Mouse (Mus musculus): ENCODE data around the gene Mcts2.

Mcts2 gene

DNA sequence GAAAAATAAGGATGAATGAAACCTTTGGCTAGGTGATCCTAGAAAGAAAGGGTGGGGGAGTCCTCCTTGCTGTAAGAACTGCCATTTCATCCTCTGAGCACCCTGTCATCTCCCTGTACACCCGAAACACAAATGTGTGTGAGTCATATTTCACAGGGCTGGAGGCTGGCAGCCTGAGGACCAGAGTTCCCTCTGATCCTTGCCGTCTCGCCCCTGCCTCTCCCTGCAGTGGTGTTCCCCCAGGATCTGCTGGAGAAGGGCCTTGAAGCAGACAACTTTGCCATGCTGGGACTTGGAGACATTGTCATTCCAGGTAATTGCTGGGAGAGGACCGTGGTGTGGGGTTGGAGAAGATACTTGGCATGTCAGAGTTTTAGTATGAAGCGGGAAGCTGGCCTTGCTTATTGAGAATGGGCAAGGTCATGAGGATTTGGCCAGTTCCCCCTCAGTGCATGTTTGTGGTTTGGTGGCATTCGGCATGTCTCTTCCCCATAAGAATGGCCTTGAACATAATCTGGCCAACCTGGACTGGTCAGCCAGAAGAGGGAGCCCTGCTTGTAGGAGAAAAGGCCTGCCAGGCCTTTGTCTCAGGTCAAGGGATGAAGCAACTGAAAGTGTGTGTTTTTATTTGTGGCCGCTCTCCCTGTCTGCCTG, 4.9 kb downstream of the Mcts2 start:
- DNase-seq: no peak

DNA sequence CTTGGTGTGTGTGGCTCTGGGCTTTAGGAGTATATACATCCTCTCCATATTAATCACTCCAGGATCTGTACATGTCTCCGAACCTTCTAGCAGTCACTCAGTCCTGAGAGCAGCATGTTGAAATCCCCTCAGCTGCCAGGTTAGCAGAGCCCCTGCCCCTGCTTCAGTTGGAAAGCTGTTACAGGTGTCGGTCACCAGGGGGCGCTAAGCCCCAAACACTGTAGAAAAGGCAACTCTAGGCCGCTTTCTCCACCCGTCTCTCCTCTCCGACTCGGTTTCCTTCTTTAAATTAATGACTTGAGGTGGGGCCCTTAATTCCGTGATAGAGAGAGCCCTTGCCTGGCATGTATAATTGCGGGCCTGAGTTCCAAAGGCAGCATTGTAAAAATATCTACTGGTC, 6.4 kb downstream of the Mcts2 start:
- peak; percentile 61 for DNase-seq

DNA sequence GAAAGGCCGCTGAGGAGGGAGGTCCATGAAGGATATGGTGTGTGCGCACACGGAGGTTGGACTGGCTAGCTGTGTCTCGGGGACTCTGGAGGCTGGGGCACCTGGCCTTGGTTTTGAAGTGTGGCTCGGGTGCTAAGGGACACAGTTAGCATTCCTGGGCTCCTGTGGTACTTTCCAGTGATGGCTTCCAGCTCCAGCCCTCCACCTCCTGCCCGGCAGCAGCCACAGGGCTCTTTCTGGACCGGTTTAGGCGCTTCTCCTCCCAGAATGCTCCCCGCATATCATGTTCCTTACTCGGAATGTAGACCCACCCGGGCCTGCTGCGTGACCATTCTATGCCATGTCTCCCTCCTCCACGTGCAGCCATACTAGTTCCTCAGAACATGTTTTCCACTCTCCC, 6.9 kb downstream of the Mcts2 start:
- DNase-seq: no peak

DNA sequence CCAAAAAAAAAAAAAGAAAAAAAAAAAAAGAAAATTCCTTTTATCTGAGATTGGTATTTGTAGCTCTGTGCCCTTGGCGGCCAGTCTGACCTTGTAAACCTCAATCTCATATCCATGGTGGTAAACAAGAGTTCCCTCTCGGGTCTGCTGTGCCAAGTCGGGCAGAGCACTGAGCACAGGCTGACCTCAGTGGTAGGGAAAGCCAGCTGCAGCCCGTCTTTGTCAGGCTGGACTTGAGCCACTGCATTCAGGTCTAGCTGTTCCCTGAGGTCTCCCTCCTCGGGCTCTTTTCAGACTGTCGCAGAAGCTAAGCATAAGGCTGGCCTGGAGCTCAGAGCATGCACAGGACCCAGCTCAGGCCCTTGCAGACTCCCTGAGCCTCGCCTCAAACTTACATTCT, 7.9 kb downstream of the Mcts2 start:
- no peak for DNase-seq

DNA sequence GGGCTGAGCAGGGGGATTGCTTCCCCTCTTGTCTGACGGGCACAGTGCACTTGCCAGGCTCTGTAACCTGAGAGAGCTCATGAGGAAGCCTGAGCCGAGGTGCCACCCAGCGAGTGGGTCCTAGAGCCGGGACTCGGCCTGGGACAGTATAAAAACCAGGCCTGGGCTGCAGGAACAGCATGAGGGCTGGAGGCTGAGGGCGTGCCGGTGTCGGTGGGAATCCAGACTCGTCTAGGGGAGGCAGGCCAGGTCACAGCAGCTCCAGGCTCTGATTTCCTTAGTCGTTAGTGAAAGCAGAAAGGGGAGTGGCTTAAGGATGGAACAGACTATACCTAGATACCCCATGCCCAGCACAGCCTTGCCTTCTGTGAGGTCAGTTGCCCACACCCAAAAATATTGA, 9.2 kb downstream of the Mcts2 start:
- no peak for DNase-seq

DNA sequence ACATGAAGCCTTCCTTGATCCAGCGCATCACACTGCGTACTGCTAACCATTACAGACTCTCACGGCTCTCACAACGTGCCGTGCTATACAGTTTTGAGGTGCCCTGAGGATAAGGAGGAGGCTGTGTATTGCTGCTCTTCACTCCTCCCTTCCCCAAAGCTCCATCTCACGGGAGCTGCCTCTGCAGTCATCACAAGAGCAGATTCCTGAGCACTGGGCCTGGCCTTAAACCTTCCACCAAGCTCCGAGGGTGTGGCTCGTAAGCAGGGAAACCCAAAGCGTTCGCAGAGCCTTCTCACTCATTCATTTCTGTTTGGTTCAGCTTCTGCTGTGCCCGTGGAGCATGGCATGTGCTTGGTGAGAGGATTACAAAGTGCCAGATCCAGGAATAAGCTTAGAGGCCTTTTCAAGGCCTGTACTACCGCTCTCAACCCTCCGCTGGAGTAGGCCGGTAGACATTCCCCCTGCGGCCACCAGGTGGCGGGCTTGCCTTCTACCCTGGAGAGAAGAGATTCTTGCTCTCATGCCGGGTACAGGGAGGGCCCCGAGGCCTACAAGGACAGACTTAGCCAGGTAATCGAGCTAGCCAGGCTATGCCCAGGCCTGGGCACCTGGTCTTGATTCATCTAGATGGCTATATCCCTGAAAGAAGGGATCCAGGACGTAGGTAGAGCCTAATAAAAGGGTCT, 9.8 kb downstream of the Mcts2 start:
- DNase-seq: peak; percentile 90

DNA sequence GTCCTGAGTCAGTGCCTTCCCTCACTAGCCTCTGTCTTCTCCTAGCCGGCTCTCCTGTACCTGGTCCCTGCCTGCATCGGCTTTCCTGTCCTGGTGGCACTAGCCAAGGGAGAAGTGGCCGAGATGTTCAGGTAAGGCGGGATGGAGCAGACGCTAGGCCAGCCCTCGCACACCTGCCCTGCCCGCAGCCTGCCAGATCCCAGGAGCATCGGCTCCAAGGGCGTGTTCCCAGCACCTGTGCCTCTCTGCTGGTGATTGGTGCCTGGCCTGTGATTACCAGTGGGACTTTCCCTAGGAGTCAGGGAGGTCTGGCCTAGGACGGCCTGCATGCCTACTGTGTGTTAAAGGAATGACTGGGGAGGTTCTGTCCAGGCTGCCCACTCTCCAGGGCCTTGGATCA, 13.3 kb downstream of the Mcts2 start:
- no peak for DNase-seq

DNA sequence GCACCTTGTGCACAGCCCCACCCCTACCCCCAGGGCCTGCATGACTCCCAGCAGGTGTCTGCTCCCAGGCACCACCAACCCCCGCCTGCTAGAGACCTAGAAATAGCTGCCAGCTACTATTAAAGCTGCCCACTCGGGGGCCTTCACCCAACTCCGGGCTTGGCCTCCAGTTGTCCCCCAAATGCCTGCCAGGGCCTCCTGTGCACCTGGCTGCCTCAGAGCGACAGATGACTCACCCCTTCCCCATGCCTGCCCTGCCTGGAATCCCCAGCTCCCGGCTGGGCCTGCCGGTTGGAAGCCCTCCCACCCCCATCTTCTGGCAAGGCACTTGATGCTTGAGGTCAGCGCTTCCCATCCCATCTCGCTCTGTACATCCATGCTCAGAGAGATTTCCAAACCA, 13.9 kb downstream of the Mcts2 start:
- DNase-seq: no peak

DNA sequence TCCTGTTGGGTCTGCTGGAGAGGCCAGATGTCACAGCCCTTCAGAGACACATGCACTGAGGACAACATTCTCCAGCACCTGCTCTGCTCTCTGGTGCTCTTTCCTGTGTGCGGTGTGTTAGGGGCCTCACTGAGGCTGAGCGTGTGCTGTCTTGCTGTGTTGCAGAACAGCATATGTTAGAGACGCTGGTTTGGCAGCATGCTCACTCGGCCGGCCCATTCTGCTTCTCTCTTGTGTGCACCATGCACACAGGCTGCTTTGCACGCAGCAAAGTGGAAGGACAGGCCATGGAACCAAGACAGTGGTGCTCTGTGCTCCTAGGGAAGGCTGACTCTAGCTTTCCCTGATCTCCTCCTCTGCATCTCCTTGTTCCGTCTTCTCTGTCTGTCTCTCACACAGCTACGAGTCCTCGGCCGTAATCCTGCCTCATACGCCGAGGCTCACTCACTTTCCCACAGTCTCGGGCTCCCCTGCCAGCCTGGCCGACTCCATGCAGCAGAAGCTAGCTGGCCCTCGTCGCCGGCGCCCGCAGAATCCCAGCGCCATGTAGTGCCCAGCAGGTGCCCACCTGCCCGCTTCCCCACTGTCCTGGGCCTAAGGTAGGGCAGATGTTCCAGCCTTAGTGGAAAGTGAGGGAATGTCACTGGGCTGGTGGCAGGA, 16.9 kb downstream of the Mcts2 start:
- no peak for DNase-seq

DNA sequence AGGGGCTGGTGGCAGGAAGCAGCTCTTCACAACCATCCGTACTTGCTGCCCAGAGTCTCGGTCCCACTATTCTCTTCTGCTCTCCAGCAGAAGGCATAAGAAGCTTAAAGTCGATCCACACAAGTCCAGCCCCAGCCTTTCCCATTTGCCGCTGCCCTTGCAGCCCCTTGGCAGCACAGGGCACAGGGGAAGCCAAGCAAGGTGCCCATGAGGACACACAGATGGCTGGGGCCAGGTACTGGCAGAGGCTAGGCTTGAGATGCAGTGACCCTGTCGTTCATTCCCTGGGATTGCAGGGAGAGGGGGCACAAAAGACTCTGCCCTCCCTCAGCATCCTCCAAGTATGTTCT, 17.4 kb downstream of the Mcts2 start:
- no peak for DNase-seq

DNA sequence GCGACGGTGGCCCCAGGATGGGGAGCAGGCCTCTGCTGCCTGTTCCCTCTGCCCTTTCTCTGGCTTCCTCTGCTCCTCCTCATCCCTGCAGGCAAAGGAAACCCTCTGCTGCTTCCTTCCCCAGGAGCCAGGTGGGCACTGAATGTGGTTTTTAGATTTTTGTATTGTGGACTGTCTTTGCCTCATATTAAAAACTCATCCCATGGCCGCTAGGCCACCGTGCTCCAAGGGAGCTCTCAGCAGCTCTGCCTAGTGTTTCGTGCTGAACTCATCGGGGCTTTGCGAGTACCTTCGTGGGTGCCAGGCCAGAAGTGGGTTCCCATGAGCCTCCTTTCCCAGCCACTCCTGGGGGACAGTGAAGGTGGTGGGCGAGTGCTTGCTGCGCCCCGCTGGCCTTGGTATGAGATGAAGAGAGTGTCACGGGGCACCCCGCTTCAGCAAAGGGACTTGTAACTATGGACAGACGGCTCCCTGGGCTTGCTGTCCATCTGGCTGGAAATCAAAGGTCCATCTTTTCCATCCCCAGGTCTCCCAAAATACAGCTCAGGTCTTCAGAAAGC, 18.1 kb downstream of the Mcts2 start:
- no peak for DNase-seq

DNA sequence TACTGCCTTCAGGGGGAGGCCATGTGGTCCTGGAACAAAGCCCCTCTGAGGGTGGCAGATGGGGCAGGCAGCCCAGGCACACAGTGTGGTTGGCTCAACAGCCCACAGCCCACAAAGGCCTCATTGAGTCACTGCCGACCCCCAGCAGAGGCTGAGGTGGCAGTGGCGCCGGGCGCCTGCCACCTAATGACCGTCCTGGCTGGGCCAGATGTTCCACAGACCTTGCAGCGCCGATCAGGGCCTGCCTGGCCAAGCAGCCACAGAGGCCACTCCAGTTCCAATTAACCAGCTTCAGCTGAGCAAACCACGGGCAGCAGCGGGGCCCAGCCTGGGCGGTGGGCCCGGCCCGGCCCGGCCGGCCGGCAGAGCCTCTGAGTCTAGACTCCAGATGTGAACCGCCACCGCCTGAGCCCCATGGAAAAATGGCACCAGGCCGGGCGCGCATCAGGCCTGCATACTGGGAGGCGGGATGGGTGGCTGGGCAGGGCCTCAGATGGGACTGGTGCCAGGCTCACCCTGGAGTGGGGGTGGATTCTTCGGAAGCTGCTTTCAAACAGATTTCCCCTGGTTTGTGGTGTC, 19.2 kb downstream of the Mcts2 start:
- DNase-seq: peak; percentile 38

DNA sequence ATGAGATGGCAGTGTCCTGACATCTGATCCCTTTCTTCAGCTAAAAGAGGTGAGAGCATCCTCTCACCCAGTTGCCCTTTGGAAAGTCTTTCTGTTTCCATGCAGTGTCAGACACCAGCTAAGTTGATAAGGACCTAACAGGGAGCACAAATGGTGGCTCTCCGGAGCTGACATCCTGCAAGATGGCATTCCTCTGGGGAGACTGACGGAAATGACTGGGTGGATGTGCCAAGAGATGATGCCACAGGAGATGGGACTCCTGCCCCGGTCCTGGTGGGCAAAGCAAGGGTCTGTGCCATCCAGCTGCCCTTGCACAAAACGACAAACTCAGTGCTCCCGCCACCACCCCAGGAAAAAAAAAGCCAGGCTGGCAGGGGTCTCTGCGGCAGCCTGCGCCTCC, 20.4 kb downstream of the Mcts2 start:
- no peak for DNase-seq

DNA sequence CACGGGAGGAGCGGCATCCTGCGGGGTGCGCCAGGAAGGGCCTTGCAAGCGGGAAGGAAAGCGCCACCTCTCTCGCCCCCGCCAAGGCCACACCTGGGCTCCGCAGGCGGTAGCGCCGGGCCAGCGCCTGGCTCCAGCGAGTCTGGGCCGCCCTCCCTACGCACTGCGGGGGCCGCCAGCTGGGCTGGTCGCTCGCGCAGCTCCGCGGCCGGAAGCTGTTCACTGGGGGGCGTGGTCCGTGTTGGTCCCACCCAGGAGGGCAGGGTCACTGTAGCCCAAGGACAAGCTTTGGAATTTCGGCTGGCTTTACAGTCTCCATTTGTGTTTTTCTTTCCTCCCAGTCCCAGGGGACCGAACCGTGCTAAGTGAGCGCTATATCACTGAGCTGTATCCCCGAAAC, 20.8 kb downstream of the Mcts2 start:
- peak; percentile 79 for DNase-seq

DNA sequence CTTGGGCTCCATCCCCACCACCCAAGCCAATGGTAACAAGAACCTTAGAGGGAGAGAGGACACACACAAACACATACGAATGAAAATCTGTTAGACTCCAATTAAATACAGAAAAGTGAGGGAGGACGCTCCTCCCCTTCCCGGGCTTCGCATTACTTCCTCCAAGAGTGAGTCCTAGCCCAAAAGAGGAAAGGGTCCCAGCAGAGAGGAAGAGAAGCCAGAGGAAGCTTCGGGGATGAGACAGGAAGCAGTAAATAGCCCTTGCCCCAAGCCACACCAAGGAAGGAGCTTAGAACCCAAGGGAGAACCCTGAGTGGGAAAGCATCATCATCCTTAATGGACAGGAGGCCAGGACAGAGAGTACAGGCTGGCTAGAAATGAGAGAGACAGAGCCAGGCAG, 22.2 kb downstream of the Mcts2 start:
- no peak for DNase-seq

DNA sequence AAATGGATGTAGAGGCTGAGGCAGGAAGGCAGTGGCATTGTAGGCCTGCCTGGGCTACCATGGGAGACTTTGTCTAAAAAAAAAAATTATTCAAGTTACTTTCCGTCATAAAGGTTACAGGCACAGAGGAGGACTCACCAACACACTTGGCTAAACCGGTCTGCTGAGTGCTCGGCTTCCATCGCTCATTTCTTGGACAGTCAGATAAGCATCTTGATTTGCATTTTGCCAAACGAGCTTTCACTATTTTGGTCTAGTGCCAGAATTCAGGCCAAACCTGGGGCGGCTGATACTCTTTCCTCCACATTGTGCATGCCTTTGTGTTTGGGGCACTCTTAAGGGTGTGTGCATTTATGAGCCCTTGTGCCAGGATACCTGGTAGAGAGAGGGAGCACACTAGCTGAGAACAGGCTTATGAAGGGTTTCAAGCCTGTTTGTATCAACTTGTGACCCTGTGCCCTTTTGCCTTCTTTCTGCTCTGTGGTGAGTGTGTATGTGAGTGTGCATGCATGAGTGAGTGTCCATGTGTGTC, 29.5 kb downstream of the Mcts2 start:
- no peak for DNase-seq

DNA sequence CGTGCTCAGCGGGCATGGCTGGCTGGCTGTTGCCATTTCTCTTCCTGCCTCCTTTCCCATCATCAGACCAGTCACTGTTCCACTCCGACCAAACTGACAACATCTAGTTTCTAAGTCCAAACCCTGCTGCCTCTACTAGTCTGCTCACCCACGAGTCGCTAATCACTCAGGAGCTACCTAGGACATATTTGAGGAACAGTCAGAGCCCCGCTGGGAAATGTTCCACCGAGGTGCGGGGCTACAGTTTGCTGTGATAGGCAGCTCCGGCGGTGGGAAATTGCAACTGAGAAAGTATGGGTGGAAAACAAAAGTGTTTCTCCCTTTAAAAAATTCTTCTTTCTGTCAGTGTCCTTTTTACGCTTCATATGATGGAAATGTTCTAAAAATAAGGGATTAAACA, 30.8 kb downstream of the Mcts2 start:
- DNase-seq: no peak

DNA sequence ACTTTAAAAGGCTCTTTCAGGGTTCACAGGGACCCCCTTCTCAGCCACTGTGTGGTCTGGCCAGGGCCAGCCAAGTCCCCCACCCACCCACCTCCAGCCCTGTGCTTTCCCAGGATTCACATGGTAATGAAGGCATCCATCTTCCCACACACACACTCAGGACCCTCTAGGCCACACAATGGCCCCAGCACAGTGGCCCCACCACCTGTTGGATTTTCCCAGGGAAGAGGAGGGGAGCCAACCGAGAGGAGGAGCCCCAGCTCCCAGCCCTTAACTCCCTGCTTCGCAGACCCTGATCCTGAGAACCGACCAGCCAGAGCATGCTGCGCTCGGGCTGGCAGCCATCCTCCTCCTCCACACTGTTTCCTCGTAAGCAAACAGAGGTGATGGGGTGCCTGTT, 31.2 kb downstream of the Mcts2 start:
- no peak for DNase-seq

DNA sequence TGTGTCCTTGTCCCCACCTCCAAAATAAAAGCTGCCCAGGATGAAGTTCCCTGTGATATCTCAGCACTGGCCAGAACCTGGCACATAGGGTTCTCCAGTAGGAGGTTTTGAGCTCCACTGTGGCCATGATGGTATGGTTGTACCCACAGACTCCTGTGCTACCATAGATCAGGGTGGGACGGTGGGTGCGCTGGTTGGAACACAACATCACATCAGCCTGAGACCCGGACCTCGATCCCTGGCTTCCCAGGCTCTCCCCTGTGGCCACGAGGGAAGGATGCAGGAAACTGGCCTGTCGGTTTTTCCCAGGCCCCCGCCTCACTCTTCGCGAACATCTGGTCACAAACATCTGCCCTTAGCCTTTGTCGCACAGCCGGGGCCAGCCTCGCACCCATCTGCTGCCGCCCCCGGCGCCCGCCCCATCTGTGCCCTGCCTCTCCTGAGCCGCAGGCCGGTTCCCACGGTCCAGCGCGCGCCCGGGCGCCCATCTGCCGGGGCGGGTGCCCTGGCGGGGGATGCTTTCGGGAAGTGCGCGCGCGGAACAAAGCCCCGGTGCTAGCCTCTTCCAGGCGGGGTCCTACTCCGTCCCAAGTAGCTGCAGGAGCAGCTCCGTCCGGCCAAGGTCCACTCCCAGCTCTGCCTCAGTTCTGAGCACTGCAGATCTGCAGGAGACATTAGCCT, 37.0 kb downstream of the Mcts2 start:
- no peak for DNase-seq

DNA sequence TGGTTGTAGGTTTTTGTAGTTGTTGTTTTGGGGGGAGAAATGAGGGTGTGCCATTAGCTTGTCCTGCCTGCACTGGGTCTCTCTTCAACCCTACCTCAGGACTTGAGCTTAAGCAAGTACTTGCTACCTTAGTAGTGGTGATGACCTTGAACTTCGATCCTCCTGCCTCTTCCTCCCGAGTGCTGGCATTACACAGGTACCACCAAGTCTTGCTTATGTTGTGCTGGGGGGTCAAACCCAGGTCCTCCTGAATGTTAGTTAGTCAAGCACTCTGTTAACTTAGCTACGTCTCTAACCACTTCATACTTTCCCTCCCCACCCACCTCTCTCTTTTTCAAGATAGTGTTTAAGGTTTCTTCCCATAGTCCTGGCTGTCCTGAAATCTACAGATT, 37.5 kb downstream of the Mcts2 start:
- DNase-seq: no peak

DNA sequence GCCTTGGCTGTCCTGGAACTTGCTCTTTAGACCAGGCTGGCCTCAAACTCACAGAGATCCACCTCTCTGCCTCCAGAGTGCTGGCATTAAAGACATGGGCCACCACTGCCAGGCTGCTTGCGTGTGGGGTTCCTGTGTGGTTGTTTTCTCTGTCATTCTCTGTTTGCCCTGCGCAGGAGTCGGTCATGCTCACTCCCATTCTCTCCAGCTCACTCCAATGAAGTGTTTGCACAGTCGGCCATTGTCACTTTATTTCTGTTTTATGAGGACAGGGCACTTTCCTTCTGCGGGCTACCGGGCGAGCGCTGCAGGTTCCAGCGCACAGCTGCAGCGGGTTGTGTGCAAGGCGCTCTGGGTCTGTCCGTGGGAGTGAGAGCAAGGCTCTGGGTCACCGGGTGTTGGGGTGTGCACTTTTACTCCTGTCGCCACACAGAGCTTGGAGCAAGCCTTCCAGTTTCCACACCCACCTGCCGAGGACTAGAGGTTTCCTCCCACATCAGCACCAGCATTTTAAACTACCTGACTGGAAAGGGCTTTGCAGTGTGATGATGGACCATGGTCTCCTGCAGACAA, 38.4 kb downstream of the Mcts2 start:
- no peak for DNase-seq

DNA sequence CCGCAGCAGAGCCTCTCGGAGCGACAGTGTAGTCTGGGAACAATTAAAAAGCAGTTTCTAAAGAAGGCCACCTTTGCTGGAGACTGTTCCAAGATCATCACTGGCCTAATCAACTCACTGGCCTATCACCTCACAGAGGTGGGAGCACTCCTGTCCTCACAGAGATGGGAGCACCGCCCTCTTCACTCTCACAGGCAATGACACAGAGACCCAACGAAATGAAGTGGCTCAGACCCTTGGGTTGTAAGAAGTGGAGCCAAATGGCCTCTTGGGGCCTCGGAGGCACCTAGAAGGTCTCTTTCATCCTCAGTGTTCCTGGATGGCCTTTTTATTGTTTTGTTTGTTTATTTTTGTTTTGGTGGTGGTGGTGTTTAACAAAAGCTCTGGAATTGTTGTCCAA, 39.4 kb downstream of the Mcts2 start:
- no peak for DNase-seq
